Mouse (Mus musculus) adrenal gland (tissue): ENCODE data around the gene Fnbp1.

Experiments
- intact Hi-C: fragments of 180-260 bp; cut with DNase I; formaldehyde crosslinking; loops from one replicate; pipeline ENCODE4 v1.15.1; 2025

Gene Fnbp1

GRCm38 (mm10) chr2:31101285-31101684 lies 40.5 kb downstream of the Fnbp1 start:
- intact Hi-C loops = no loop called here

DNA sequence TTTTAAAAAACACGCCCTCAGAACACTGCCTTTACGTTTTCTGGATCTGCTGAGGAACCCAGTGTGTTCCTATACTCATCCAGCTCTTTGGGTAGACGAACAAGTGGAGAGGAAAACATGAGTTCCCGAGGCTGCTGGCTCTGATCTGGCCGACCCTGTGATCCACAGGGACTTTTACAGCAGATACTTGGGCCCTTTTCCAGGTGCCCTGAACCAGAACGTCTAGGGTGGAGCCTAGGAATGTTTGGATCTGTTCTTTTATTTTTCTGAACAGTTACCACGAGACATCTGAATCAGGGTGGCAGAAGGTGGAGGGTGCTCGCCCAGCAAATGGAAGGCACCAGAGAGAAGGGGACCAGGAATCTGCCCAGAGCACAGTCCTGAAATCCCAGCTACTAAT lies 42.7 kb downstream of the Fnbp1 start:
- intact Hi-C loops = no loop called here

DNA sequence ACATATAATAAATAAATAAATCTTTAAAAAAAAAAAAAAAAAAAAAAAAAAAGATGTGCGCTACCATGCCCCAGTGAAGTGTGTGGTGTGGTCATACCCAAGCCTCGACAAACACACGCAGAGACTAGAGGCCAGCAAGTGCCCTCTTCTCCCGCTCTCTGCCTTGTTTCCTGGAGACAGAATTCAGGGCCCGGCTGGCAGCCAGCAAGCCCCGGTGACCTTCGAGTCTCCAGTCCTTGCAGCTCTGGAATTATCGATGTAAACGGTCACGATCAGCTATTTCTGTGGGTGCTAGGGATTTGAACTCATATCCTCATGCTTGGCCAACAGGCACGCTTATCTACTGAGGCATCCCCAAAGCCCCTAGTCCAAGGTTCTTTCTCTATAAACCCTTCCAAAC lies 43.2 kb downstream of the Fnbp1 start:
- intact Hi-C loops = no loop called here

- intact Hi-C loops = no loop called here
Measured at GRCm38 (mm10) chr2:31097276-31097675, 44.5 kb downstream of the Fnbp1 start.

- intact Hi-C loops = no loop called here
Measured at GRCm38 (mm10) chr2:31096119-31096518, 45.7 kb downstream of the Fnbp1 start.

GRCm38 (mm10) chr2:31094565-31094964 lies 47.2 kb downstream of the Fnbp1 start:
- intact Hi-C loops = no loop called here

DNA sequence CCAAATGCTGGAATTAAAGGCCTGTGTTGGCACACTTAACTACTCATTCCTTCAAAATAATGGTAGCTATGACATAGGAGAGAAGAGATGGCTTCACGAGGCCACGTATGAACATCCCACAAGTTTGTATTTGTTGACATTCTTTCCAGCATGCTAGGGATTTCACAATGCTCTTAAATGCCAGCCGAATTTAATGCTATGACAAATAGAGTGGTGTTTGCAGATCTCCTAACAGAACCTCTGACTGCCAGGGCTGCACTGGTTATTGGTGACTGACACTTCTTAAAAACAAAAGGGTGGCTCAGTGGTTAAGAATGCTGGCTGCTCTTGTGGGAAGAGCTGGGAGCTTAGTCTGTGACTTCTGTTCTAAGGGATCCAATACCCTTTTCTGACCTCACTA lies 48.9 kb downstream of the Fnbp1 start:
- intact Hi-C loops = no loop called here

DNA sequence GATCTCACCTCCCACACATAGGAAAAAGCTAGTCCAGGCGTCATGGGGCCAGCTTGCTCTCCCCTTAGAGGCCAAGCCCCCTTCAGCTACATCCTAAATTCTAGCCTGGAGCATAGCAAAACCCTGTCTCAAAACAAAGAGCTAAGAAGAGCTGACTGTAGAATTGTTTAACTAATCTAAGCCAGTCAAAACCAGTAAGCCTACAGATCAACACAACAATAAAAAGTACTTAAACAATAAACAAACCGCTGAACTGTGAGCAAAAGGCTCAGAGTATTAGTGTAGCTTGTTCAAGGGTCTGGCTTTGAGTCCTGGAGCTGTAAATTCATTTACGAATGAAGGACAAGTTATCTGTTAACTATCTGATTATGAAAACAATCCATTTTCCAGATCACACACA lies 50.6 kb downstream of the Fnbp1 start:
- intact Hi-C loops = no loop called here

GRCm38 (mm10) chr2:31089607-31090006 lies 52.2 kb downstream of the Fnbp1 start:
- intact Hi-C loops = no loop called here

DNA sequence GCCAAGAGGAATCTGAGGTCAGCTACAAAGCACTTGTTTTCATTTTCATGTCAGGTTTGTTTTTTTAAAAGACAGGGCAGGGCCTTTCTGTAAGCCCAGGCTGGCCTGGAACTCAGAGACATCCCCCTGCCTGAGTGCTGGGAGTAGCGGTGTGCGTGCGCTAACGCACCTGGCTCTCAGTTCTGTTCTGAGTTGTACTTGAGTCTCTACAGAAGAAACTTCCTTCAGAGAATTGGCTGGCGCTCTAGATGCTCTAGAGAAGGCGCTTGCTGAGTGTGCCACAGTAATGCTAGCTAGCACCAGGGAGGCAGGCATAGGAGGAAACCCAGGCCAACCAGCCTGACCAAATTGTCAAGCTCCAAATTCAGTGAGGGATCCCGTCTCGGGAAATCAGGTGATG lies 52.9 kb downstream of the Fnbp1 start:
- intact Hi-C loops = no loop called here

GRCm38 (mm10) chr2:31087663-31088661 lies 53.8 kb downstream of the Fnbp1 start:
- intact Hi-C loops = no loop called here

GRCm38 (mm10) chr2:31087085-31087484 lies 54.7 kb downstream of the Fnbp1 start:
- intact Hi-C loops = no loop called here

GRCm38 (mm10) chr2:31086543-31086942 lies 55.3 kb downstream of the Fnbp1 start:
- intact Hi-C loops = no loop called here

- intact Hi-C loops = no loop called here
Measured at GRCm38 (mm10) chr2:31084169-31084850, 57.5 kb downstream of the Fnbp1 start.

DNA sequence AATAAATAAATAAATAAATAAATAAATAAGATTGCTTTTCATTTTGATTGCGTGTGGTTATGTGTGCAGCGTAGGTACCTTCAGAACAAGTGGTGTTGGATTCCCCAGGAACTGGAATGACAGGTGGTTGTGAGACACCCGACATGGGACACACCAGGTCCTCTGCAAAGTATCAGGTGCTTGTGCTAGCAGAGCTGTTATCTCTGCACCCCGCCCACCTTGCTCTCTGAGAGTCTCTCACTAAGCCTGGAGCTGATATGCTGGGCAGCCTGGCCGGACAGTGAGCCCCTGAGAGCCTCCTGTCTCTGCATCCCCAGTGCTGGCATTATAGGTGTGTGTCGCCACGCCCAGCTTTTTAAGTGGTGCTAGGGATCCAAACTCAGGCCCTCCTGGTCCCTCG lies 58.4 kb downstream of the Fnbp1 start:
- intact Hi-C loops = no loop called here

GRCm38 (mm10) chr2:31082639-31083038 lies 59.2 kb downstream of the Fnbp1 start:
- intact Hi-C loops = no loop called here

- intact Hi-C loops = no loop called here
Measured at GRCm38 (mm10) chr2:31081349-31081748, 60.5 kb downstream of the Fnbp1 start.

GRCm38 (mm10) chr2:31079117-31079516 lies 62.7 kb downstream of the Fnbp1 start:
- intact Hi-C loops = no loop called here

- intact Hi-C loops = no loop called here
Measured at GRCm38 (mm10) chr2:31077574-31077973, 64.2 kb downstream of the Fnbp1 start.

DNA sequence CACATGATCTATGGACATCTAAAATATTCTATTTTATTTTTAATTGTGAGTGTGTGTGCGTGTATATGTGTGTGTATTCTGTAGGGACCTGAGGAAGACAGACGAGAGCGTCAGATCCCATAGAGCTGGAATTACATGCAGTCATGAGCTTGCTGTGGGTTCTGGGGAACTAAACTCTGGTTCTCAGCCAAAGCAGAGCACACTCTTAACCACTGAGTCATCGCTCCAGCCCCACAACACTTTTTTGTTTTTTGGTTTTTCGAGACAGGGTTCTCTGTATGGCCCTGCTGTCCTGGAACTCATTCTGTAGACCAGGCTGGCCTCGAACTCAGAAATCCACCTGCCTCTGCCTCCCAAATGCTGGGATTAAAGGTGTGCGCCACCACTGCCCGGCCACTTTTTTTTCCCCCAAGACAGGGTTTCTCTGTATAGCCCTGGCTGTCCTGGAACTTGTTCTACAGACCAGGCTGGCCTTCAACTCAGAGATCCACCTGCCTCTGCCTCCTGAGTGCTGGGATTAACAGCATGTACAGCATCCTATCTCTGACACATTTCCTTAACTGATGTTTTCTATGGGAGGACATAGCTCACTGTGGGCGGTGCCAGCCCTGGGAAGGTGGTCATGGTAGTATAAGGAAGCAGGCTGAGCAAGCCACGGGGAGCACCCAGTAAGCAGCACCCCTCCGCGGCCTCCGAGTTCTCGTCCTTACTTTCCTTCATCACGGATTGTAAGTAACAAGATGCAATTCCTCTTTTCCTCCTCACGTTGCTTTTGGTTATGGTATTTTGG lies 65.3 kb downstream of the Fnbp1 start:
- intact Hi-C loops = no loop called here

DNA sequence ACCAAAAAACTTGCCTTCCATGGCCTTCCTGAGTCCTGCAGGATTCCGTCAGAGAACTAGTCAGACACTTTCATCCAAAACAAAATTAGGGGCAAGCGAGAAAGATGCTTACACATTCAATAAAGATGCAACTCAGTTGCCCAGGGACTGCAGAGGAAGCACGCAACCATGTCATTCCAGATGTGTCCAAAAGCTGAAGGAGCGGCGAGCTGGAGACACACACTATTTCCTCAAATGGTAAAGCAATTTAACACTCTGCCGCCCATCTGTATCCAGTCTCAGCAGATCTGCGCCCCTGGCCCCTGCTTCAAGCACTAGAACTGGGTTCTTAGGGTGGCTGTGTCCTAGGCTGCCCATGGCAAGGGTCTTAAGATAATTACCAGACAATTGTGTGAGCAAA lies 66.0 kb downstream of the Fnbp1 start:
- intact Hi-C loops = no loop called here

DNA sequence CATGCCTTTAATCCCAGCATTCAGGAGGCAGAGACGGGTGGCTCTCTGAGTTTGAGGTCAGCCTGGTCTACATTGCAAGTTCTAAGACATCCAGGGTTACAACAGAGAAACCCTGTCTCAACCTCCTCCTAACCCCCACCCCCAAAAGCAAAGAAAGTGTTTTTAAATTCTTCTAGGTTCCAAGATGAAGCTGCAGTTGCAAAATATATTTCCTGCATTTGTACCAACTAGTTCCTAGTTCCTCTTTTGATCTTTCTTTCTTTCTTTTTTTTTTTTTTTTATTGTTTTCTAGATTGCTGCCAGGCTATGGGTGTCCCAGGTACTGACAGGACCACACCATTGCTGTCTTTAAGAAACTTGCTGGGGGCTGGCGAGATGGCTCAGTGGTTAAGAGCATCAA lies 66.6 kb downstream of the Fnbp1 start:
- intact Hi-C loops = no loop called here
